Mouse (Mus musculus) spleen, postnatal 36 days (tissue): ENCODE data around the gene A630095E13Rik.
"Not testable (repeated sequence)": the region's sequence is repeated elsewhere in the genome, so short reads cannot be mapped to it uniquely, and the experiment has no call there.

Experiments used
- DNase-seq, 2 experiments: peaks; one replicate each; pipeline ENCODE4 v3.0.0; 2022; ENCODE audit warnings: low spot score in 2 of 2, mixed read lengths in 1 of 2

A630095E13Rik gene

GRCm38 (mm10) chr9:36643276-36643675 is at the start of gene A630095E13Rik:
A630095E13Rik (minus strand) TSS chr9:36643376.
- DNase-seq: not testable (repeated sequence)

GRCm38 (mm10) chr9:36692920-36693319 is 49.7 kb upstream of the A630095E13Rik start, which contains the start of gene Acrv1:
Acrv1 (plus strand) TSS chr9:36693220.
- DNase-seq: no peak

DNA sequence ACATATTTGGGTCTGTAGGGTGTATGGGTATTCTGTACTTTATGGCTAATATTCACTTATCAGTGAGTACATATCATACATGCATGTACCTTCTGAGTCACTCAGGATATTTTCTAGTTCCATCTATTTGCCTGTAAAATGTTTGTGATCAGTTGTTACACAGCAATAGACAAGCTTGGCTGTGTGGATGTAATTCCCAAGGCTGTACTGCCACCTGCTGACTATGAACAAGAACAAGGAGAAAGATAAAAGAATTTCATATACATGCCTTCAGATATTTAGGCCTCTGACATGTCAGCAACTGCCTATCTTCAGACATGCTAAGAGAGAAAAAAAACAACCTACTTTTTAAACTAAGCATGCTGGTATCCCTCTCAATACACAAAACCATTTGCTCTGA is 44.2 kb upstream of the A630095E13Rik start:
- no peak for DNase-seq

- DNase-seq: no peak
Observed at GRCm38 (mm10) chr9:36681424-36681823, 38.2 kb upstream of the A630095E13Rik start.
